Mouse (Mus musculus): ENCODE measurements around the gene Alpk3.

The Alpk3 gene

GRCm38 (mm10) chr7:81057471-81057870, at the start of gene Alpk3:
Gene Alpk3 (plus strand): TSS chr7:81057600.
- no peak for DNase-seq (ENCODE audit: low read depth, low spot score)

- no peak for DNase-seq (ENCODE audit: low read depth, low spot score)
These were observed 49.1 kb upstream of the Alpk3 start for GRCm38 (mm10) chr7:81008285-81008684.

GRCm38 (mm10) chr7:81011576-81011975, 45.8 kb upstream of the Alpk3 start:
- no peak for DNase-seq (ENCODE audit: low read depth, low spot score)

- DNase-seq (ENCODE audit: low read depth, low spot score) = no peak
These were observed 37.1 kb upstream of the Alpk3 start for GRCm38 (mm10) chr7:81020307-81020706.

- DNase-seq (ENCODE audit: low read depth, low spot score) = no peak
These were observed 34.7 kb upstream of the Alpk3 start for GRCm38 (mm10) chr7:81022731-81023130.

- no peak for DNase-seq (ENCODE audit: low read depth, low spot score)
These were observed 33.3 kb upstream of the Alpk3 start for GRCm38 (mm10) chr7:81024118-81024517.

- no peak for DNase-seq (ENCODE audit: low read depth, low spot score)
These were observed 32.7 kb upstream of the Alpk3 start for GRCm38 (mm10) chr7:81024651-81025050.

- no peak for DNase-seq (ENCODE audit: low read depth, low spot score)
These were observed 31.6 kb upstream of the Alpk3 start for GRCm38 (mm10) chr7:81025751-81026150.

GRCm38 (mm10) chr7:81039711-81040110, 17.7 kb upstream of the Alpk3 start:
- no peak for DNase-seq (ENCODE audit: low read depth, low spot score)

GRCm38 (mm10) chr7:81043023-81043620, 14.3 kb upstream of the Alpk3 start:
- DNase-seq (ENCODE audit: low read depth, low spot score) = peak; percentile 12

- DNase-seq (ENCODE audit: low read depth, low spot score) = no peak
These were observed 9.6 kb upstream of the Alpk3 start for GRCm38 (mm10) chr7:81047847-81048246.

GRCm38 (mm10) chr7:81048513-81048912, 8.9 kb upstream of the Alpk3 start:
- no peak for DNase-seq (ENCODE audit: low read depth, low spot score)

GRCm38 (mm10) chr7:81049966-81050365, 7.4 kb upstream of the Alpk3 start:
- DNase-seq (ENCODE audit: low read depth, low spot score) = no peak

- DNase-seq (ENCODE audit: low read depth, low spot score) = no peak
These were observed 1.6 kb upstream of the Alpk3 start for GRCm38 (mm10) chr7:81055709-81056370.

GRCm38 (mm10) chr7:81057901-81058711, 706 bp downstream of the Alpk3 start:
- DNase-seq (ENCODE audit: low read depth, low spot score) = no peak

- no peak for DNase-seq (ENCODE audit: low read depth, low spot score)
These were observed 1.3 kb downstream of the Alpk3 start for GRCm38 (mm10) chr7:81058712-81059154.

- DNase-seq (ENCODE audit: low read depth, low spot score) = no peak
These were observed 2.0 kb downstream of the Alpk3 start for GRCm38 (mm10) chr7:81059388-81059787.

GRCm38 (mm10) chr7:81060908-81061307, 3.5 kb downstream of the Alpk3 start:
- no peak for DNase-seq (ENCODE audit: low read depth, low spot score)

GRCm38 (mm10) chr7:81061936-81062335, 4.5 kb downstream of the Alpk3 start:
- DNase-seq (ENCODE audit: low read depth, low spot score) = no peak

- no peak for DNase-seq (ENCODE audit: low read depth, low spot score)
These were observed 5.9 kb downstream of the Alpk3 start for GRCm38 (mm10) chr7:81063332-81063731.

- no peak for DNase-seq (ENCODE audit: low read depth, low spot score)
These were observed 9.3 kb downstream of the Alpk3 start for GRCm38 (mm10) chr7:81066714-81067113.

- DNase-seq (ENCODE audit: low read depth, low spot score) = no peak
These were observed 15.1 kb downstream of the Alpk3 start for GRCm38 (mm10) chr7:81072463-81072862.

- no peak for DNase-seq (ENCODE audit: low read depth, low spot score)
These were observed 15.9 kb downstream of the Alpk3 start for GRCm38 (mm10) chr7:81073273-81073672.
